8 mouse cellular contexts compared by ENCODE assay signal in the genomic region with DNA sequence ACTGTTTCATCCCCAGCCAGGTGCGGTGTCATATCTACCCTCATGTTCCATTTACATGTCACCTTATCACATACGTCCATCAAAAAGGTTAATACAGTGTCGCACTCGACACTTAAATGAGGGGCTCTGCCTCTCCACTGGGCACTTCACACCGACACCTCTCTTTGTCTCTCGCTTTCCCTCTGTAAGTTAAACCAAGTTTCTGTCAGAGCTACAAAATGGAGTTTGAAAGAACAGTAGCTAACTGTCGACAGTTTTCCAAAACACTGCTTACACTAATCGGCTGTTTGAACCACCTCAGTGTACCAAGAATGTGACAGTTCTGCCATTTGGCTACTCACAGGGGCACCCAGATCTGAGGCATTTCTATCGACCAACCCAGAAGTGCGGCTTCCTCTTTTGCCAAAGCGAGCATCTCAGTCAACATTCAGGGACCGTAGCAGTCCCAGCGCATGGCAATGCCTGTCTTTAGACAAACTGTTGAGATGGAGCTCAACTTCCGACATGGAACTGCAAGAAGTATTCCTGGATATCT.
DNase-seq lines count a peak whose midpoint lies in the region; ATAC-seq lines count a peak whose summit lies in the region.

No protein-coding gene starts in this region.

- H3K4me1 ChIP-seq in heart, embryonic 11.5 days (ENCODE audit: control insufficient read depth, insufficient read depth, low read length) = 0 out of 2 replicates have a peak, but pooled peaks cover 2% of the 10 kb centered on the region
- no peaks in the 10 kb centered on the region for H3K4me1 ChIP-seq in hindbrain, embryonic 16.5 days (ENCODE audit: control insufficient read depth, insufficient read depth, low read depth, low read length)
- peaks cover 5% of the 10 kb centered on the region; the same call in 1 of the 2 replicates for H3K4me1 ChIP-seq in stomach, embryonic 15.5 days

- no peaks in the 10 kb centered on the region for H3K27me3 ChIP-seq in heart, embryonic 11.5 days (ENCODE audit: control insufficient read depth, insufficient read depth, low read length)
- H3K27me3 ChIP-seq in hindbrain, embryonic 16.5 days (replicated peaks; ENCODE audit: control insufficient read depth, insufficient read depth, low read length) = no peaks in the 10 kb centered on the region
- no peaks in the 10 kb centered on the region for H3K27me3 ChIP-seq in stomach, embryonic 15.5 days (replicated peaks)

- 62% methylated on average over 14 of the region's 14 CpGs for WGBS in heart, embryonic 11.5 days (ENCODE audit: insufficient replicate concordance)
- 75% methylated on average over 14 of the region's 14 CpGs for WGBS in hindbrain, embryonic 16.5 days
- 64% methylated on average over 14 of the region's 14 CpGs for WGBS in stomach, embryonic 15.5 days

- H3K9me3 ChIP-seq in heart, embryonic 11.5 days (replicated peaks; ENCODE audit: control insufficient read depth, low read length) = no peaks in the 10 kb centered on the region
- H3K9me3 ChIP-seq in hindbrain, embryonic 16.5 days (ENCODE audit: control insufficient read depth, low read length) = no peaks in the 10 kb centered on the region
- H3K9me3 ChIP-seq in stomach, embryonic 15.5 days = no peaks in the 10 kb centered on the region

- H3K9ac ChIP-seq in heart, embryonic 11.5 days (ENCODE audit: low read depth, low read length) = no peak overlapping the region
- no peak overlapping the region for H3K9ac ChIP-seq in hindbrain, embryonic 16.5 days (ENCODE audit: low read depth, low read length)
- H3K9ac ChIP-seq in stomach, embryonic 15.5 days = no peak overlapping the region

- ATAC-seq in heart, embryonic 11.5 days (replicated peaks; ENCODE audit: insufficient number of reproducible peaks, low FRiP score, low TSS enrichment) = no peak
- peak; percentile 80; the same call in 1 of the 2 replicates for ATAC-seq in hindbrain, embryonic 16.5 days
- no peak for ATAC-seq in stomach, embryonic 15.5 days (ENCODE audit: insufficient read depth, low FRiP score, low read depth)

- H3K4me3 ChIP-seq in heart, embryonic 11.5 days (ENCODE audit: low read depth, low read length) = no peak overlapping the region
- H3K4me3 ChIP-seq in hindbrain, embryonic 16.5 days (ENCODE audit: low read length) = no peak overlapping the region
- no peak overlapping the region for H3K4me3 ChIP-seq in stomach, embryonic 15.5 days (replicated peaks)

- H3K27ac ChIP-seq in heart, embryonic 11.5 days (ENCODE audit: low read depth, low read length) = peak overlapping the region; percentile 46; the same call in 1 of the 2 replicates
- peak overlapping the region; percentile 72 for H3K27ac ChIP-seq in hindbrain, embryonic 16.5 days (ENCODE audit: low read depth, low read length)
- H3K27ac ChIP-seq in stomach, embryonic 15.5 days = peak overlapping the region; percentile 52

- H3K4me2 ChIP-seq in heart, embryonic 11.5 days = no peak overlapping the region
- peak overlapping the region; percentile 16; the same call in 1 of the 2 replicates for H3K4me2 ChIP-seq in hindbrain, embryonic 16.5 days (ENCODE audit: low read length)
- H3K4me2 ChIP-seq in stomach, embryonic 15.5 days = no peak overlapping the region

- DNase-seq in heart, adult 8-10 months (ENCODE audit: low spot score) = no peak
- DNase-seq in lung, postnatal 10 days = peak; percentile 12
- no peak for DNase-seq in lung, postnatal 4 days
- no peak for DNase-seq in embryo, embryonic 9.5 days (ENCODE audit: extremely low spot score)
- DNase-seq in cerebellum, adult 8-10 months = no peak

- H3K36me3 ChIP-seq in heart, embryonic 11.5 days (ENCODE audit: control insufficient read depth, insufficient read depth, low read length) = no peaks in the 10 kb centered on the region
- no peaks in the 10 kb centered on the region for H3K36me3 ChIP-seq in hindbrain, embryonic 16.5 days (ENCODE audit: control insufficient read depth, insufficient read depth, low read length)
- no peaks in the 10 kb centered on the region for H3K36me3 ChIP-seq in stomach, embryonic 15.5 days
